Mouse (Mus musculus) bone marrow macrophage, adult 2 months (primary cell): ENCODE measurements around the gene Tomm20l.

ENCODE experiments used
- CTCF ChIP-seq: IDR thresholded peaks from 2 replicates; pipeline ENCODE4 v1.5.1; 2012; ENCODE audit warnings: low read depth, mild to moderate bottlenecking, low read length, moderate library complexity
- POLR2A ChIP-seq: IDR thresholded peaks from 2 replicates; pipeline ENCODE4 v1.6.1; 2012; ENCODE audit warnings: mild to moderate bottlenecking, low read depth, low read length, borderline replicate concordance

DNA sequence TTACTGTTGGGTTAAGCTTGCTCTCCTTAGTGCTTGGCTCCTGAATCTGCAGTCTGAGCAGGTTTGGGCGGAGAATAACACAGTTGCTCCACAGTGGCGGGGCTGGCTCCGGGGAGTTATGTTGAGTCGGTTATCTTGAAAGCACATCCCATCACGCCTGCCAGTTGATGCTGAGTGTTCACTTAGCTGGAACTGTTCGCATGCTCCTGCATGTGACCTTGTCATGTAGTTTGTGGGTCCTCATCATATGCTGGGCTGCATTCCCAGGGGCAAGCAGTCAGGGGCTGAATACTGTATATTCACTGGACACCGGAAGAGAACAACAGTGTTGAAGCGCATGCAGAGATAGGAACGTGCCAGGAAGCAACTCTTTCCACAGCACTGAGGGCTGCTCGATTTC is 1.8 kb downstream of the Tomm20l start:
- no peak for TF ChIP-seq CTCF
- TF ChIP-seq POLR2A: no peak
